Mouse (Mus musculus) bone marrow macrophage, adult 2 months (primary cell): ENCODE measurements around the gene Rapgef2.

Source experiments
- CTCF ChIP-seq: IDR thresholded peaks from 2 replicates; pipeline ENCODE4 v1.5.1; 2012; ENCODE audit warnings: low read depth, mild to moderate bottlenecking, low read length, moderate library complexity
- POLR2A ChIP-seq: IDR thresholded peaks from 2 replicates; pipeline ENCODE4 v1.6.1; 2012; ENCODE audit warnings: mild to moderate bottlenecking, low read depth, low read length, borderline replicate concordance

- TF ChIP-seq CTCF: no peak
- no peak for TF ChIP-seq POLR2A
Observed at GRCm38 (mm10) chr3:79182290-79182689, 104.0 kb downstream of the Rapgef2 start.
